Mouse (Mus musculus) kidney, adult 2 months (tissue): ENCODE results near the gene Acsbg2. TPM values are rescaled to one million over a fixed set of nuclear protein-coding genes. Genes with fewer than 3 reads are reported as not detected.

Experiments
- DNase-seq: peaks from one replicate; pipeline ENCODE4 v3.0.0; 2021
- H3K27ac ChIP-seq: fragments of 200-500 bp; 2 replicates; pipeline ENCODE4 v1.5.1; 2012; ENCODE audit warnings: low read depth, low read length, control low read depth, inconsistent platforms; ENCODE audit not compliant: insufficient read depth
- H3K27me3 ChIP-seq: fragments of 200-500 bp; replicated peaks from 2 replicates; pipeline ENCODE4 v1.6.1; 2012; ENCODE audit warnings: mild to moderate bottlenecking, moderate library complexity, low read length, inconsistent platforms; ENCODE audit not compliant: control insufficient read depth, insufficient read depth
- H3K36me3 ChIP-seq: fragments of 200-500 bp; 2 replicates; pipeline ENCODE4 v1.6.1; 2012; ENCODE audit warnings: mild to moderate bottlenecking, moderate library complexity, low read length, inconsistent platforms; ENCODE audit not compliant: control insufficient read depth, insufficient read depth
- H3K4me1 ChIP-seq: fragments of 200-500 bp; 2 replicates; pipeline ENCODE4 v1.6.1; 2011; ENCODE audit warnings: low read length; ENCODE audit not compliant: control insufficient read depth, insufficient read depth
- H3K4me3 ChIP-seq: fragments of 200-500 bp; 2 replicates; pipeline ENCODE4 v1.5.1; 2011; ENCODE audit warnings: mild to moderate bottlenecking, low read depth, low read length, control low read depth; ENCODE audit not compliant: insufficient read depth
- CTCF ChIP-seq: fragments of 200-500 bp; conservative IDR thresholded peaks from 2 replicates; pipeline ENCODE4 v1.5.1; 2011; ENCODE audit warnings: low read depth, mild to moderate bottlenecking, control low read depth, low read length, moderate library complexity, mixed read lengths; ENCODE audit not compliant: insufficient read depth, insufficient read length
- POLR2A ChIP-seq: fragments of 200-500 bp; IDR thresholded peaks from one replicate; pipeline ENCODE4 v1.6.1; 2011; ENCODE audit warnings: low read depth, low read length, control low read depth
- WGBS: fragments of 180-500 bp; shearing (Covaris S2); methylation state at CpG from one replicate; pipeline ENCODE4 v1.1.7; 2018; 5-methylcytosine and 5-hydroxymethylcytosine counted together
- polyA plus RNA-seq: library from polyadenylated mRNA; depleted of rRNA; stranded (reverse); fragments of >200 nt; gene quantifications from 2 replicates; pipeline ENCODE4 v1.2.3, GENCODE M21; 2012

Acsbg2 gene
- polyA plus RNA-seq, 1 experiment, result 0.05 TPM

- WGBS, result 87% methylated on average over 1 of the region's 1 CpGs
- no peaks in the 10 kb centered on the region for H3K27me3 ChIP-seq
These were observed 41.3 kb downstream of the Acsbg2 start for GRCm38 (mm10) chr17:56832918-56833317.

GRCm38 (mm10) chr17:56831111-56831816 is 43.0 kb downstream of the Acsbg2 start:
- peak; percentile 99 for DNase-seq
- TF ChIP-seq CTCF (peak; percentile 36; the same call in 1 of the 2 replicates), POLR2A (no peak)
- WGBS, result under 1% methylated on average over 39 of the region's 42 CpGs
- Histone ChIP-seq H3K27ac (no peak overlapping the region), H3K4me3 (peak overlapping the region; percentile 30), H3K27me3 (no peaks in the 10 kb centered on the region), H3K4me1 (no peaks in the 10 kb centered on the region), H3K36me3 (no peaks in the 10 kb centered on the region)

More at GRCm38 (mm10) chr17:56832918-56833317, 41.3 kb downstream of the Acsbg2 start:
- no peak overlapping the region for H3K27ac ChIP-seq
- no peaks in the 10 kb centered on the region for H3K4me1 ChIP-seq
- no peak overlapping the region for H3K4me3 ChIP-seq
- no peaks in the 10 kb centered on the region for H3K36me3 ChIP-seq
- DNase-seq, result no peak
- TF ChIP-seq POLR2A (no peak), CTCF (no peak)

- DNase-seq, result no peak
- WGBS, result 5% methylated on average over 40 of the region's 62 CpGs
- no peak within 1 kb of the TSS for H3K27ac ChIP-seq
- no peaks in the 10 kb centered on the region for H3K4me1 ChIP-seq
- no peaks in the 10 kb centered on the region for H3K27me3 ChIP-seq
- H3K4me3 ChIP-seq, result peak within 1 kb of the TSS; percentile 59
- H3K36me3 ChIP-seq, result no peaks in the 10 kb centered on the region
- TF ChIP-seq POLR2A, result no peak
- no peak for TF ChIP-seq CTCF
These were observed 43.7 kb downstream of the Acsbg2 start, which contains the start of gene Rfx2 for GRCm38 (mm10) chr17:56830411-56831110. Rfx2 (minus strand) TSS chr17:56831013.

GRCm38 (mm10) chr17:56829795-56830194 is 44.5 kb downstream of the Acsbg2 start:
- peak overlapping the region; percentile 59 for H3K4me3 ChIP-seq
- no peaks in the 10 kb centered on the region for H3K4me1 ChIP-seq
- H3K27ac ChIP-seq, result no peak overlapping the region
- no peaks in the 10 kb centered on the region for H3K27me3 ChIP-seq
- TF ChIP-seq POLR2A (no peak), CTCF (no peak)
- no peak for DNase-seq
- no peaks in the 10 kb centered on the region for H3K36me3 ChIP-seq
- WGBS, result 9% methylated on average over 27 of the region's 27 CpGs

GRCm38 (mm10) chr17:56829171-56829570 is 45.1 kb downstream of the Acsbg2 start:
- TF ChIP-seq POLR2A (no peak), CTCF (no peak)
- Histone ChIP-seq H3K4me1 (no peaks in the 10 kb centered on the region), H3K4me3 (no peak overlapping the region), H3K27me3 (no peaks in the 10 kb centered on the region), H3K36me3 (no peaks in the 10 kb centered on the region), H3K27ac (no peak overlapping the region)
- no peak for DNase-seq
- 59% methylated on average over 11 of the region's 11 CpGs for WGBS

GRCm38 (mm10) chr17:56826718-56827117 is 47.5 kb downstream of the Acsbg2 start:
- H3K27ac ChIP-seq, result no peak overlapping the region
- no peak overlapping the region for H3K4me3 ChIP-seq
- H3K27me3 ChIP-seq, result no peaks in the 10 kb centered on the region
- no peaks in the 10 kb centered on the region for H3K4me1 ChIP-seq
- H3K36me3 ChIP-seq, result no peaks in the 10 kb centered on the region
- DNase-seq, result no peak
- TF ChIP-seq POLR2A (no peak), CTCF (no peak)
- 95% methylated on average over 2 of the region's 2 CpGs for WGBS

- 78% methylated on average over 2 of the region's 2 CpGs for WGBS
- H3K4me3 ChIP-seq, result no peak overlapping the region
- H3K27me3 ChIP-seq, result no peaks in the 10 kb centered on the region
- no peaks in the 10 kb centered on the region for H3K36me3 ChIP-seq
- H3K27ac ChIP-seq, result no peak overlapping the region
- no peaks in the 10 kb centered on the region for H3K4me1 ChIP-seq
- no peak for DNase-seq
- TF ChIP-seq POLR2A (no peak), CTCF (no peak)
These were observed 50.9 kb downstream of the Acsbg2 start for GRCm38 (mm10) chr17:56823352-56823751.
